24 mouse cellular contexts compared by ENCODE assay signal in the genomic region with DNA sequence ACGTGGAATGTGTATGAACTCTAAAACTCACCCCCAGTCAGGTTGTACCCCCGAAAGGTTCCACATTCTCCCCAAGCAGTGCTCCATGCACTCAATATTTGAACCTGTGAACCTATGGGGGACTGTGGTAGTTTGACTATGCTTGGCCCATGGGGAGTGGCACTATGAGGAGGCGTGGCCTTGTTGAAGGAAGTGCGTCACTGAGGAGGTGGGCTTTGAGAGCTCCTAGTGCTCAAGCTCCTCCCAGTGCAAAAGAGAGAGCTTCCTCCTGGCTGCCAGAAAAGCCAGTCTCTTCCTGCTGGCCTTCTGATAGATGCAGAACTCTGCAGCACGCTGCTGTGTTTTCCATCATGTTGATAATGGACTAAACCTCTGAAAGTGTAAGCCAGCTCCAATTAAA. TPM values are rescaled to one million over a fixed set of nuclear protein-coding genes. Genes with fewer than 3 reads are reported as not detected.
DNase-seq lines count a peak whose midpoint lies in the region; ATAC-seq and TF ChIP-seq lines count a peak whose summit lies in the region.
"Had no signal": no experiment of that assay in that cellular context is flagged by ENCODE, and none has a peak within 500 bp of the region (broad histone marks: within the 10 kb centered on the region; RNA-seq: fewer than 3 reads in every experiment).

No protein-coding gene starts in this region.

- TF ChIP-seq CTCF in CH12.LX (conservative IDR thresholded peaks at IDR 0.05 in 1 of 2, IDR thresholded peaks at IDR 0.05 in 1 of 2; ENCODE audit: low read depth in 2 of 2, low read length in 2 of 2), result no peak
- no peak for TF ChIP-seq CTCF in MEL (IDR thresholded peaks at IDR 0.05 in 2 of 3, conservative IDR thresholded peaks at IDR 0.05 in 1 of 3; ENCODE audit: control insufficient read depth in 1 of 3, insufficient read depth in 1 of 3, low read depth in 2 of 3, low read length in 3 of 3, poor library complexity in 1 of 3, severe bottlenecking in 1 of 3)

- peak; percentile 45 for ATAC-seq in granulocyte monocyte progenitor cell, adult 5-6 weeks (replicated peaks; ENCODE audit: poor library complexity, severe bottlenecking)
- ATAC-seq: forebrain, embryonic 16.5 days; hindbrain, postnatal 0 days had no signal

- peak; percentile 24 for DNase-seq in CH12.LX (ENCODE audit: extremely low read depth)
- DNase-seq in MEL (ENCODE audit: low read depth, low spot score), result peak; percentile 3
- no peak for DNase-seq in thymus, postnatal 10 days (ENCODE audit: low spot score in 2 of 2)
- DNase-seq in right cerebral cortex, postnatal 10 days (ENCODE audit: low spot score in 2 of 2), result no peak
- DNase-seq in gastrocnemius, adult 8-10 months (ENCODE audit: low spot score in 2 of 2), result no peak
- DNase-seq: adrenal gland, adult 8-10 months; cerebellum, adult 11 months; cerebellum, adult 8-10 months; cerebellum, postnatal 14 days; gastrocnemius, postnatal 25 days; heart, adult 11 months; heart, postnatal 14 days; kidney, adult 11 months had no signal

- H3K36me3 ChIP-seq in CH12.LX (replicated peaks in 1 of 2; ENCODE audit: control insufficient read depth in 1 of 2, insufficient read depth in 1 of 2, low read length in 1 of 2), result no peaks in the 10 kb centered on the region
- H3K36me3 ChIP-seq in MEL (ENCODE audit: control insufficient read depth in 1 of 2, insufficient read depth in 2 of 2, low read length in 2 of 2), result no peaks in the 10 kb centered on the region
- H3K36me3 ChIP-seq: embryonic facial prominence, embryonic 13.5 days; forebrain, embryonic 12.5 days; G1E; heart, embryonic 10.5 days; hindbrain, embryonic 13.5 days had no signal

- H3K9me3 ChIP-seq in CH12.LX (replicated peaks; ENCODE audit: low read length) (no peaks in the 10 kb centered on the region), MEL (replicated peaks; ENCODE audit: insufficient read depth, low read length) (no peaks in the 10 kb centered on the region)
- H3K9me3 ChIP-seq: embryonic facial prominence, embryonic 13.5 days; forebrain, embryonic 12.5 days; heart, embryonic 10.5 days; hindbrain, embryonic 13.5 days had no signal

- no peak overlapping the region for H3K9ac ChIP-seq in CH12.LX (ENCODE audit: insufficient read depth, low read depth)
- no peak overlapping the region for H3K9ac ChIP-seq in MEL (ENCODE audit: control insufficient read depth, low read depth, low read length, poor library complexity, severe bottlenecking)
- H3K9ac ChIP-seq: embryonic facial prominence, embryonic 13.5 days; forebrain, embryonic 12.5 days; hindbrain, embryonic 13.5 days had no signal

- TF ChIP-seq EP300 in CH12.LX (IDR thresholded peaks at IDR 0.05; ENCODE audit: low read length) (no peak), MEL (IDR thresholded peaks at IDR 0.05; ENCODE audit: low read depth in 1 of 2, low read length in 2 of 2) (no peak)

- H3K79me2 ChIP-seq in CH12.LX (replicated peaks; ENCODE audit: control insufficient read depth, extremely low read depth, insufficient read depth, poor library complexity, severe bottlenecking) (no peaks in the 10 kb centered on the region), MEL (ENCODE audit: control insufficient read depth, insufficient read depth, low read length, poor library complexity) (no peaks in the 10 kb centered on the region)

- TF ChIP-seq POLR2A in CH12.LX (IDR thresholded peaks at IDR 0.05; ENCODE audit: low read depth, low read length) (no peak), MEL (IDR thresholded peaks at IDR 0.05; ENCODE audit: control insufficient read depth in 1 of 2, insufficient read depth in 1 of 2, low read depth in 1 of 2, low read length in 2 of 2, poor library complexity in 1 of 2) (no peak)

- H3K27ac ChIP-seq in CH12.LX (ENCODE audit: insufficient read depth, low read depth), result no peak overlapping the region
- no peak overlapping the region for H3K27ac ChIP-seq in MEL (ENCODE audit: control insufficient read depth, low read depth, low read length)
- H3K27ac ChIP-seq: embryonic facial prominence, embryonic 13.5 days; forebrain, embryonic 12.5 days; heart, embryonic 10.5 days; hindbrain, embryonic 13.5 days; hindbrain, postnatal 0 days had no signal

- H3K4me1 ChIP-seq in CH12.LX (ENCODE audit: control insufficient read depth in 1 of 2, insufficient read depth in 2 of 2) (peaks cover 5 to 20% of the 10 kb centered on the region in 2 experiments; a peak in 2 of 4 replicates), MEL (ENCODE audit: control insufficient read depth in 1 of 2, insufficient read depth in 2 of 2, low read length in 2 of 2) (no peaks in the 10 kb centered on the region)
- H3K4me1 ChIP-seq: embryonic facial prominence, embryonic 13.5 days; forebrain, embryonic 12.5 days; heart, embryonic 10.5 days; hindbrain, embryonic 13.5 days had no signal

- no peaks in the 10 kb centered on the region for H3K27me3 ChIP-seq in CH12.LX (replicated peaks)
- H3K27me3 ChIP-seq in MEL (ENCODE audit: control insufficient read depth in 1 of 2, insufficient read depth in 2 of 2, low read length in 2 of 2), result no peaks in the 10 kb centered on the region
- H3K27me3 ChIP-seq: embryonic facial prominence, embryonic 13.5 days; forebrain, embryonic 12.5 days; hindbrain, embryonic 13.5 days had no signal

- no peak overlapping the region for H3K4me3 ChIP-seq in CH12.LX (replicated peaks in 1 of 3; ENCODE audit: low read depth in 2 of 3, low read length in 2 of 3, poor library complexity in 1 of 3)
- H3K4me3 ChIP-seq in MEL (ENCODE audit: control insufficient read depth in 1 of 2, insufficient read depth in 1 of 2, low read depth in 2 of 2, low read length in 2 of 2), result no peak overlapping the region
- H3K4me3 ChIP-seq: embryonic facial prominence, embryonic 13.5 days; forebrain, embryonic 12.5 days; heart, embryonic 10.5 days; hindbrain, embryonic 13.5 days had no signal

- dilution Hi-C loops in CH12.LX (cut with MboI; ENCODE audit: extremely low pct_ligation_motif_present, extremely low pct_unique_long_range_greater_than_20kb, low sequenced_read_pairs), result no loop called here

- H3K4me2 ChIP-seq in CH12.LX (ENCODE audit: insufficient read depth, low read depth, poor library complexity, severe bottlenecking), result no peak overlapping the region
- H3K4me2 ChIP-seq: embryonic facial prominence, embryonic 13.5 days; forebrain, embryonic 12.5 days; hindbrain, embryonic 13.5 days had no signal

- in situ Hi-C loops in CH12.LX (cut with MboI; ENCODE audit: low pct_ligation_motif_present, low pct_unique_long_range_greater_than_20kb, low sequenced_read_pairs), result loop anchor here (25.0 kb wide), 1 partner anchor 212 kb away; no protein-coding TSS in a partner anchor

- TF ChIP-seq RAD21 in CH12.LX (IDR thresholded peaks at IDR 0.05; ENCODE audit: low read depth, low read length), result no peak
- TF ChIP-seq RAD21 in MEL (IDR thresholded peaks at IDR 0.05; ENCODE audit: low read depth, low read length), result no peak

TF ChIP-seq in CH12.LX, 34 proteins besides CTCF, POLR2A, EP300 and RAD21:
- TF ChIP-seq HCFC1 (IDR thresholded peaks at IDR 0.05; ENCODE audit: low read depth, low read length) (no peak), ZMIZ1 (IDR thresholded peaks at IDR 0.05; ENCODE audit: low read depth, low read length) (no peak), ELF1 (IDR thresholded peaks at IDR 0.05; ENCODE audit: low read depth, low read length) (no peak), JUND (conservative IDR thresholded peaks at IDR 0.05; ENCODE audit: low read depth, low read length) (no peak)

TF ChIP-seq in MEL, 35 proteins besides CTCF, POLR2A, EP300 and RAD21:
- TF ChIP-seq SIN3A (IDR thresholded peaks at IDR 0.05; ENCODE audit: low read length) (no peak), JUND (IDR thresholded peaks at IDR 0.05; ENCODE audit: low read depth, low read length) (no peak), KAT2A (conservative IDR thresholded peaks at IDR 0.05; ENCODE audit: low read depth, low read length) (no peak), HCFC1 (IDR thresholded peaks at IDR 0.05; ENCODE audit: low read depth, low read length) (no peak), GABPA (IDR thresholded peaks at IDR 0.05; ENCODE audit: low read depth, low read length) (no peak), POLR2AphosphoS5 (IDR thresholded peaks at IDR 0.05; ENCODE audit: borderline replicate concordance, low read depth, low read length) (no peak), USF2 (IDR thresholded peaks at IDR 0.05; ENCODE audit: borderline replicate concordance in 1 of 2, insufficient read depth in 1 of 2, low read depth in 1 of 2, low read length in 2 of 2) (no peak), CHD2 (IDR thresholded peaks at IDR 0.05; ENCODE audit: low read length) (no peak), MAFK (IDR thresholded peaks at IDR 0.05; ENCODE audit: borderline replicate concordance, low read depth, low read length) (no peak), MYB (IDR thresholded peaks at IDR 0.05; ENCODE audit: low read depth, low read length) (no peak), UBTF (IDR thresholded peaks at IDR 0.05; ENCODE audit: borderline replicate concordance, insufficient read depth, low read depth, low read length) (no peak), SMC3 (IDR thresholded peaks at IDR 0.05; ENCODE audit: low read depth, low read length) (no peak), ZKSCAN1 (IDR thresholded peaks at IDR 0.05; ENCODE audit: low read depth, low read length) (no peak), TAL1 (IDR thresholded peaks at IDR 0.05; ENCODE audit: low read length) (no peak)

RNA-seq across cellular contexts. Expression of a gene that starts 37.2 kb away (rescaled TPM):
- not detected in 2 replicates for total RNA-seq in CH12.LX (2012; rRNA removed)
- not detected in 2 replicates for total RNA-seq in CH12.LX (2014; rRNA removed)
- polyA plus RNA-seq in CH12.LX (2012; ENCODE audit: insufficient read length, low read depth), result not detected in 2 replicates
- total RNA-seq in MEL (2012; rRNA removed), result not detected in 2 replicates
- not detected for polyA plus RNA-seq in MEL (2012; ENCODE audit: insufficient read depth in 1 of 2, insufficient read length in 2 of 2, low read depth in 1 of 2, low replicate concordance in 2 of 2, missing spikeins in 1 of 2)
- not detected in 2 replicates for total RNA-seq in granulocyte monocyte progenitor cell, adult 5-6 weeks (2014; fragmentation: Nextera tagmentation)
- total RNA-seq in granulocyte monocyte progenitor cell, adult 5-6 weeks (2017), result not detected in 2 replicates
- 10 to 100 TPM in 2 of 4 experiments, 1 to 10 TPM in 2; 8.4 to 13.1 (median 10.5) TPM for total RNA-seq in gastrocnemius, adult 8-10 months (2022)
- total RNA-seq: adrenal gland, adult 8-10 months; heart, postnatal 14 days; hematopoietic stem cell, adult 5-6 weeks had no signal
- polyA plus RNA-seq: C2C12; forebrain, embryonic 12.5 days; forebrain, embryonic 16.5 days; G1E; heart, embryonic 14.5 days; hindbrain, embryonic 13.5 days had no signal

Comparison
In these comparisons a context has a peak if more than half of its experiments do, and no peak if none do; other contexts are left out.
1. DNase-seq: peak in CH12.LX (single experiment) and MEL (single experiment); none in thymus, postnatal 10 days (0 of 2), right cerebral cortex, postnatal 10 days (0 of 2) and gastrocnemius, adult 8-10 months (0 of 2).